Mouse (Mus musculus): ENCODE results near the gene Igfbp3.

DNA sequence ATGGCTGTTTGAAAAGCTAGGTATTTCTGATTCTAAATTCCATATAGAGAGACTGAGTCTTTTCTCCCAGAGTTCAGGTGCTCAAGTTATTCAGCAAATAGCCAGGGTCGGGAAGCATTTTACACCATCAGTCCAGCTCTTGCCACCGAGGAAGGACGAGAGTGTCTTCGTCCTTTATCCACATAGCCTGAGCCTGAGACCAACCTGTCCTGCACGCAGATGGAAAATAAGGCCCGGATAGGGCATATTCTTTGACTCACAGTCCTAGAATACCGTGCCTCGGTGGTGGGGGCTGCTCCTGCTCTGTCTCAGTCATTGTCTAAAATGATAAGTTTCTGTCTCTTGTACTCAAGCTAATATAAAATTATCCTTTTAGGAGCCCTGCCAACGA is 13.3 kb downstream of the Igfbp3 start:
- no peak for TF ChIP-seq POLR2A (IDR thresholded peaks at IDR 0.05; ENCODE audit: borderline replicate concordance, insufficient read depth, low read length)
- TF ChIP-seq CTCF (IDR thresholded peaks at IDR 0.05; ENCODE audit: borderline replicate concordance, insufficient read depth, low read depth, low read length) = no peak
